Mouse (Mus musculus) megakaryocyte, embryonic 14.5 days (primary cell): ENCODE data around the gene Casq1.

Source experiments
- FLI1 ChIP-seq: IDR thresholded peaks from 2 replicates; pipeline ENCODE4 v1.6.1; 2012; ENCODE audit warnings: low read length, inconsistent platforms, mixed read lengths
- GATA1 ChIP-seq: IDR thresholded peaks from 3 replicates; pipeline ENCODE4 v1.6.1; 2012; ENCODE audit warnings: mixed read lengths, low read length, inconsistent platforms, borderline replicate concordance

DNA sequence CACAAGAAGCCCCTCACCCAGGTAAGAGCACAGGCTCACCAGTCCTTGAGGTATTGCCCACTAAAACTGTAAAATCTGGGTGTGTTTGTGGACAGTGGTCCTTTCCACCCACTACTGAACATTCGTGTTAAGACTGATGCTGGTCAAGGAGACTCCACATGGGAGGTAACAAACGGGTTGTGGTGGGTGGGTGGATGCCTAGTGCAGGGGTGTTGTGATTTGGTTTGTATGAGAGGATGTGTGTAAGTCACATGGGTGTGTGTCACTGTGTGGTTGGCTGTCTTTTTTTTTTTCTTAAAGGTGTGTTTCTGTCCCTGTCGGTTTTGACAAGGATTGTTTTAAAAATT is 14.0 kb downstream of the Casq1 start:
- TF ChIP-seq GATA1 (no peak), FLI1 (no peak)
